ENCODE assay signal across 31 mouse cellular contexts in the genomic region with DNA sequence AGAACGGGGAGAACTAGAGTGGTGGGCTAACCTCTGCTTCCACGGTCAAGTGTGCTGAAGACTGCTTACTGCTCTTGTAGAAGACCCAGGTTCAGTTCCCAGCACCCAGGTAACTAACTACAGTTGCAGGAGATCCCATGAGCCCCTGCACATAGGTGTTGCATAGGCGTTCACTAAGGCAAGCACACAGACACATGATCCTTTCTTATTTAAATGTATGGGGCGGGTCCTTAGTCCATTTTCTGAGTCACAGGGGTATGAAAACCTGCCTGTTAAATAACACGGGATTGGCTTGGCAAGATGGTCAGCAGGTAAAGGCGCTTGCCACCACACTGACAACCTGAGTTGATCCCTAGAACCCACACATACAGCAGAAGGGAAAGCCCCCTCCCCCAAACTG.
"Had no signal": no experiment of that assay in that cellular context is flagged by ENCODE, and none has a peak within 500 bp of the region (broad histone marks: within the 10 kb centered on the region; RNA-seq: fewer than 3 reads in every experiment).

No protein-coding gene starts in this region.

- H3K4me3 ChIP-seq: limb, embryonic 10.5 days; limb, embryonic 12.5 days; limb, embryonic 13.5 days; limb, embryonic 15.5 days; liver, embryonic 12.5 days; liver, embryonic 13.5 days; liver, embryonic 15.5 days; lung, embryonic 15.5 days; megakaryocyte, embryonic 14.5 days; midbrain, embryonic 10.5 days; midbrain, embryonic 12.5 days; midbrain, embryonic 13.5 days; midbrain, embryonic 15.5 days; myocyte; neural tube, embryonic 12.5 days; neural tube, embryonic 13.5 days had no signal

- H3K9me3 ChIP-seq: limb, embryonic 10.5 days; limb, embryonic 12.5 days; limb, embryonic 13.5 days; limb, embryonic 15.5 days; liver, embryonic 12.5 days; liver, embryonic 13.5 days; liver, embryonic 15.5 days; lung, embryonic 15.5 days; megakaryocyte, embryonic 14.5 days; midbrain, embryonic 10.5 days; midbrain, embryonic 12.5 days; midbrain, embryonic 13.5 days; midbrain, embryonic 15.5 days; neural tube, embryonic 12.5 days; neural tube, embryonic 13.5 days had no signal

- H3K27ac ChIP-seq: limb, embryonic 10.5 days; limb, embryonic 12.5 days; limb, embryonic 13.5 days; limb, embryonic 15.5 days; liver, embryonic 12.5 days; liver, embryonic 13.5 days; liver, embryonic 14.5 days; liver, embryonic 15.5 days; lung, embryonic 15.5 days; macrophage; midbrain, embryonic 10.5 days; midbrain, embryonic 12.5 days; midbrain, embryonic 13.5 days; midbrain, embryonic 15.5 days; neural tube, embryonic 12.5 days; neural tube, embryonic 13.5 days had no signal

- H3K9ac ChIP-seq: limb, embryonic 12.5 days; limb, embryonic 13.5 days; limb, embryonic 15.5 days; liver, embryonic 12.5 days; liver, embryonic 13.5 days; liver, embryonic 14.5 days; liver, embryonic 15.5 days; liver, postnatal 0 days; lung, embryonic 14.5 days; lung, embryonic 15.5 days; midbrain, embryonic 12.5 days; midbrain, embryonic 13.5 days; midbrain, embryonic 15.5 days; neural tube, embryonic 12.5 days; neural tube, embryonic 13.5 days had no signal

- H3K36me3 ChIP-seq: limb, embryonic 10.5 days; liver, embryonic 12.5 days; lung, embryonic 15.5 days; midbrain, embryonic 10.5 days; midbrain, embryonic 12.5 days; midbrain, embryonic 15.5 days had no signal

- H3K4me2 ChIP-seq: limb, embryonic 12.5 days; limb, embryonic 13.5 days; limb, embryonic 15.5 days; liver, embryonic 11.5 days; liver, embryonic 12.5 days; liver, embryonic 13.5 days; liver, embryonic 15.5 days; lung, embryonic 14.5 days; lung, embryonic 15.5 days; midbrain, embryonic 12.5 days; midbrain, embryonic 13.5 days; midbrain, embryonic 15.5 days; neural tube, embryonic 12.5 days; neural tube, embryonic 13.5 days had no signal

- DNase-seq: left cerebral cortex, postnatal 4 days; liver; liver, embryonic 13.5 days; liver, postnatal 0 days; lung, adult 18-20 months; lung, adult 2 months; lung, embryonic 14.5 days; lung, postnatal 10 days; lung, postnatal 14 days; lung, postnatal 36 days; lung, postnatal 4 days had no signal

- ATAC-seq: liver, embryonic 12.5 days; liver, postnatal 0 days; lung, postnatal 0 days; midbrain, embryonic 13.5 days; midbrain, embryonic 15.5 days; midbrain, embryonic 16.5 days had no signal

- H3K27me3 ChIP-seq: limb, embryonic 12.5 days; limb, embryonic 13.5 days; limb, embryonic 15.5 days; liver, embryonic 12.5 days; liver, embryonic 13.5 days; liver, embryonic 15.5 days; lung, embryonic 15.5 days; megakaryocyte, embryonic 14.5 days; midbrain, embryonic 12.5 days; midbrain, embryonic 13.5 days; midbrain, embryonic 15.5 days; neural tube, embryonic 12.5 days; neural tube, embryonic 13.5 days had no signal
